Mouse (Mus musculus): ENCODE data around the gene Pmepa1. TPM values are rescaled to one million over a fixed set of nuclear protein-coding genes. Genes with fewer than 3 reads are reported as not detected.

Gene Pmepa1
- polyA plus RNA-seq, 1 experiment from 2014 or later: 6.5 TPM

DNA sequence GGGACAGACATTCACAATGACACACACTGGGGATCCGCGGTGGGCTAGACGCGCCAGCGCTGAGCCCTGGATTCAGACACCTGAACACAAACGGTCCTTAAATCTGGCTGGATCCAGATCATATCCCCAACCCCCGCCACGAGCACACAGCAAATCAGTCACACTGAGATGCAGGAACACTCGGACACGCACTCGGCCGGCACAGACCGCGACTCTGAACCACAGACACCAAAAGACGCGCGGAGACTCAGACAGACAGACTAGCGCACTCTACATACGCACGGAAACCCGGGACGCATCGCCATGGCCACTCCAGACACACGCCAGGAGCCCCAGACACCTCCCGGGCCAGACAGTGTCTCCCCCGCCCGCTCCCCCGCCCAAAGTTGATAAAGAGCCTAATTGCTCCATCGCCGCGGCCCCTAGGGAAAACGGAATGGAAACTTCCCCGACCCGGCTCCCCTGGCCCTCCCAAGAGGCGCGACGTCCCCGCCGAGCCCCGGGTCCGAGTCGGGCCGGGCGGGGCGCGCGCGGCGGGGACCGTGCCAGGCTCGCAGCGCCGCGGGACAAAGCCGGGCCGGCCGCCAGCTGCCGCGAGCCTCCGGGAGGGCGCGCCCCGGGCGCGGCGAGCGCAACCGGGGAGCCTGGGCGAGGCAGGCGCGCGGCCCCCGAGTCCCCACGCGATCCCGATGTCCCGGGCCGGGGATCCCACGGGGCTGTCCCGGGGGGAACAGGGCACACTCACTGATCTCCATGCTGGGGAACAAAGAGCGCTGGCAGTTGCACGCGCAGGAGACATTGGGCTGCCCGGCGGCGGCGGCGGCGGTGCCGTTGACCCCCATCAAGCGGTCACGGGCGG is 761 bp downstream of the Pmepa1 start:
- under 1% methylated on average over 92 of the region's 93 CpGs for WGBS

DNA sequence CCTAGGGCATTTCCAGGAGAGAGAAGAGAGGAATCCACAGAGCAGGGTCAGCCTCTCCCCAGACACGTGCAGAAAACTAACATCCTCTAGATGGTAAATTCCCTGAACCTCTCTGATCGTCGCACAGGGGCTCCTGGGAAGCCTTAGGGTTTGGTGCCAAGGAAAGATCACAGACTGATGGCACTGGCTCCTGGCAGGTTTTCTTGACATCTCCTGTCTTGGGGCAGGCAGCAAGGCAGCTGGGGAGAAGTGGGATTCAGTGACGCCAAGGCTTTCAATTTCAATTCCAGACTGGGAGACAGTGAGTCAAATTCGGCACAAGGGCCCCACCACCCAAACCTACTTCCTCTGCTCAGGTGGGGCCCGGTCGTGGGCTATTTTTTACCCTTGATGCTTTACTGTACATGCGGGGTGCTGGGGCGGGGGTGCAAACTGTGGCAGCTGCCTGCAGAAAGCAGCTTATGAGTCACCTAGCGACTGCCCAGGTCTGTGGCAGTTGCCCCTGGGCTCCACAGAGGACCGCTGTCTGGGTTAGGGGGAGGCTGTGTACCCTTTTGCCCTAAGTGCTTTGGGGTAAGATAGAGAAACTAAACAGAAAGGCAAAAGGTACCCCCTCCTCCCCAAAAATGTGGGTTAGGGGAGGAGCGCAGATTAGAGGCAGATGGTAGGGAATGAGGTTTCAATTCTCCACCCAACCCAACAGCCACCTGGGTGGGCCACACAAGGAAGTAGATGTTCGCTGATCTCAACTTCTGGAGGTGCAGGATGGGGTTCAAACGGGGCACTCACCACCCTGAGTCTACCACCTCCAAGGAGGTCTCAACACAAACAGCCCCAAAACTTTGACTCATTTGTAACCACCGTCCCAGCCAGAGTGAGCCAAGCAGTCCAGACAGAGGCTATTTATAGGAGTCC is 1.6 kb downstream of the Pmepa1 start:
- WGBS: 13% methylated on average over 15 of the region's 15 CpGs
- H3K27ac ChIP-seq (replicated peaks in 1 of 2; ENCODE audit: control insufficient read depth in 1 of 2, insufficient read depth in 1 of 2, low read depth in 2 of 2, low read length in 2 of 2): peak overlapping the region; percentile 91 to 97
- peak overlapping the region; percentile 82 to 94 for H3K4me3 ChIP-seq (ENCODE audit: control insufficient read depth in 1 of 2, insufficient read depth in 1 of 2, low read depth in 1 of 2, low read length in 2 of 2)
- peak overlapping the region; percentile 83 for H3K4me2 ChIP-seq (ENCODE audit: low read length)
- peak overlapping the region; percentile 99 for H3K9ac ChIP-seq (ENCODE audit: low read length)
- no peak for ATAC-seq (ENCODE audit: insufficient number of reproducible peaks, insufficient read depth, low FRiP score, low read depth)
- H3K27me3 ChIP-seq (ENCODE audit: control insufficient read depth, insufficient read depth, low read length): no peaks in the 10 kb centered on the region
- H3K36me3 ChIP-seq (ENCODE audit: control insufficient read depth, insufficient read depth, low read length): no peaks in the 10 kb centered on the region
- H3K9me3 ChIP-seq (ENCODE audit: control insufficient read depth, low read length): no peaks in the 10 kb centered on the region
- H3K4me1 ChIP-seq (ENCODE audit: control insufficient read depth in 2 of 2, insufficient read depth in 2 of 2, low read length in 2 of 2): peaks cover 35 to 47% of the 10 kb centered on the region in 2 experiments

More for the DNA sequence above, 761 bp downstream of the Pmepa1 start:
- Histone ChIP-seq H3K4me1 (ENCODE audit: control insufficient read depth in 2 of 2, insufficient read depth in 2 of 2, low read length in 2 of 2) (peaks cover 28 to 38% of the 10 kb centered on the region in 2 experiments), H3K27me3 (ENCODE audit: control insufficient read depth, insufficient read depth, low read length) (no peaks in the 10 kb centered on the region), H3K27ac (replicated peaks in 1 of 2; ENCODE audit: control insufficient read depth in 1 of 2, insufficient read depth in 1 of 2, low read depth in 2 of 2, low read length in 2 of 2) (peak overlapping the region; percentile 91 to 97), H3K36me3 (ENCODE audit: control insufficient read depth, insufficient read depth, low read length) (no peaks in the 10 kb centered on the region), H3K9me3 (ENCODE audit: control insufficient read depth, low read length) (no peaks in the 10 kb centered on the region), H3K9ac (ENCODE audit: low read length) (peak overlapping the region; percentile 99), H3K4me2 (ENCODE audit: low read length) (peak overlapping the region; percentile 83), H3K4me3 (ENCODE audit: control insufficient read depth in 1 of 2, insufficient read depth in 1 of 2, low read depth in 1 of 2, low read length in 2 of 2) (peak overlapping the region; percentile 82 to 94)
- 0 out of 2 replicates have a peak, but pooled peaks have one; percentile 11 for ATAC-seq (ENCODE audit: insufficient number of reproducible peaks, insufficient read depth, low FRiP score, low read depth)

DNA sequence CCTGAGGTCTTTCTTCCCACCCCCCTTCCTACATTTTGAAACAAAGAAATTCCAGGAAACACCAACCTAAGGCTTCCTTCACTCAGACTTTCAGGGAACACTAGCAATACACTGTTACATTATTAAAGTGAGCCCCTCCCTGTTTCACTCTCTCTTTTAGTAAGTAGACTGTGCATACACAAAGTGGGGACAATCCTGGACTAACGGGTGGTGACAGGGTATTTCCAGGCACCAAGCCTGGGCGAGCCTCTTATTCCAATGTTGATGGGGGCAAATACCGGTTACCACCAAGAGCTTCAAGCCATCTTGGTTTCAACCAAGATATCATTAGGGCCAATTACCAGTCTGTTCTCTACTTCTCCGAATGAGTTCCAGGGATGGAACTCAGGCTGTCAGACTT is 2.4 kb downstream of the Pmepa1 start:
- H3K4me1 ChIP-seq (ENCODE audit: control insufficient read depth in 2 of 2, insufficient read depth in 2 of 2, low read length in 2 of 2): peaks cover 38 to 49% of the 10 kb centered on the region in 2 experiments

DNA sequence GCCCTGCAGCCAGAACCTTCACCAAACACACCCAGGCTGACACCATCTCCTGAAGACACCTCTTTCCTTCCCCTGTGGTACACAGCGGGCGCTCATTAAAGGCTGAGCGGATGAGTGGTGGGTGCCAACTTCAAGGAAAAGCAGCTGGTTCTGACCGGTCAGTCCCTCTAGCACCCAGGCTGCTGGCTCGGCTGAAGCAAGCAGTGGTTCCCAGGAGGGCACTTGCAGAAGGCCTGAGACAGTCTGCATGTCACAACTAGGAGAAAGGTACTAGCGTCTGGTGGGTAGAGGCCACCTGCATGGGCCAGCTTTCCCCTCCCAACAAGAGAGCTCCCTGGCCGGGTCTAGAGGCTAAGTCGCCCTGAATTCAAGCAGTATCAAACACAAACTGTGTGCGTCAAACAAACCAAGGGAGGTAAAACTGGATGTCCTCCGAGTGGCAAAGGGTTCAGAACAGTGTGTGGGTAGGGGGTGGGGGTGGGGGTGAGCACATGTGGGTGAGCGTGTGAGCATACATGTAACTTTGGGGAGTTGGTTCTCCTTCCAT is 3.9 kb downstream of the Pmepa1 start:
- no peaks in the 10 kb centered on the region for H3K9me3 ChIP-seq (ENCODE audit: control insufficient read depth, low read length)
- peak overlapping the region; percentile 31; the same call in 1 of the 2 replicates for H3K9ac ChIP-seq (ENCODE audit: low read length)
- peak overlapping the region; percentile 83 for H3K4me2 ChIP-seq (ENCODE audit: low read length)
- H3K36me3 ChIP-seq (ENCODE audit: control insufficient read depth, insufficient read depth, low read length): no peaks in the 10 kb centered on the region
- H3K27ac ChIP-seq (replicated peaks in 1 of 2; ENCODE audit: control insufficient read depth in 1 of 2, insufficient read depth in 1 of 2, low read depth in 2 of 2, low read length in 2 of 2): no peak overlapping the region
- no peaks in the 10 kb centered on the region for H3K27me3 ChIP-seq (ENCODE audit: control insufficient read depth, insufficient read depth, low read length)
- H3K4me3 ChIP-seq (ENCODE audit: control insufficient read depth in 1 of 2, insufficient read depth in 1 of 2, low read depth in 1 of 2, low read length in 2 of 2): no peak overlapping the region
- 70% methylated on average over 11 of the region's 11 CpGs for WGBS
- peaks cover 37 to 49% of the 10 kb centered on the region in 2 experiments for H3K4me1 ChIP-seq (ENCODE audit: control insufficient read depth in 2 of 2, insufficient read depth in 2 of 2, low read length in 2 of 2)
- ATAC-seq (ENCODE audit: insufficient number of reproducible peaks, insufficient read depth, low FRiP score, low read depth): no peak

More for the DNA sequence above, 2.4 kb downstream of the Pmepa1 start:
- no peaks in the 10 kb centered on the region for H3K36me3 ChIP-seq (ENCODE audit: control insufficient read depth, insufficient read depth, low read length)
- peak overlapping the region; percentile 17 to 94; a peak in 3 of 4 replicates for H3K4me3 ChIP-seq (ENCODE audit: control insufficient read depth in 1 of 2, insufficient read depth in 1 of 2, low read depth in 1 of 2, low read length in 2 of 2)
- no peaks in the 10 kb centered on the region for H3K27me3 ChIP-seq (ENCODE audit: control insufficient read depth, insufficient read depth, low read length)
- H3K4me2 ChIP-seq (ENCODE audit: low read length): peak overlapping the region; percentile 83
- H3K27ac ChIP-seq (replicated peaks in 1 of 2; ENCODE audit: control insufficient read depth in 1 of 2, insufficient read depth in 1 of 2, low read depth in 2 of 2, low read length in 2 of 2): no peak overlapping the region
- H3K9me3 ChIP-seq (ENCODE audit: control insufficient read depth, low read length): no peaks in the 10 kb centered on the region
- 51% methylated on average over 4 of the region's 4 CpGs for WGBS
- no peak for ATAC-seq (ENCODE audit: insufficient number of reproducible peaks, insufficient read depth, low FRiP score, low read depth)
- peak overlapping the region; percentile 99 for H3K9ac ChIP-seq (ENCODE audit: low read length)

DNA sequence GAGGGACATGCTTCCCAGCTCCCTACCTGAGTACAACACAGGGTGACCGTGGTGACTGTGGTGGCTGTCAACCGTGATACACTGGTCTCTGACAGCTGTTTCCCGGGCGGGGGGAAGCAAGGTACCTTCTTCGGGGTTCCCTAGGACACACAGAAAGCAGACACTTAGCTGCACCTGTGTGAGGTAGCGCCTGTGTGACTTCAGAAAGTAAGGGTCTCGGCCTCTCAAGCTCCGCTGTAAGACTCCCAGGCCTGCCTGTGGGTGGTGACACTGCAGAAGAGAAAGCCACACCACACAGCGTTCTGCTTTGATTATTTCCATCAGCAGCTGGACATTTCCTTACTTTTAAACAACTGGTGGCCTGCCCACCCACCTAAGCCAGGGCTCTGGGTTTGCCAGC is 4.8 kb downstream of the Pmepa1 start:
- no peaks in the 10 kb centered on the region for H3K36me3 ChIP-seq (ENCODE audit: control insufficient read depth, insufficient read depth, low read length)
- WGBS: 80% methylated on average over 9 of the region's 9 CpGs
- H3K4me3 ChIP-seq (ENCODE audit: control insufficient read depth in 1 of 2, insufficient read depth in 1 of 2, low read depth in 1 of 2, low read length in 2 of 2): no peak overlapping the region
- H3K9ac ChIP-seq (ENCODE audit: low read length): no peak overlapping the region
- H3K27me3 ChIP-seq (ENCODE audit: control insufficient read depth, insufficient read depth, low read length): no peaks in the 10 kb centered on the region
- no peaks in the 10 kb centered on the region for H3K9me3 ChIP-seq (ENCODE audit: control insufficient read depth, low read length)
- peaks cover 38 to 55% of the 10 kb centered on the region in 2 experiments for H3K4me1 ChIP-seq (ENCODE audit: control insufficient read depth in 2 of 2, insufficient read depth in 2 of 2, low read length in 2 of 2)
- ATAC-seq (ENCODE audit: insufficient number of reproducible peaks, insufficient read depth, low FRiP score, low read depth): no peak
- H3K27ac ChIP-seq (replicated peaks in 1 of 2; ENCODE audit: control insufficient read depth in 1 of 2, insufficient read depth in 1 of 2, low read depth in 2 of 2, low read length in 2 of 2): no peak overlapping the region
- H3K4me2 ChIP-seq (ENCODE audit: low read length): no peak overlapping the region

DNA sequence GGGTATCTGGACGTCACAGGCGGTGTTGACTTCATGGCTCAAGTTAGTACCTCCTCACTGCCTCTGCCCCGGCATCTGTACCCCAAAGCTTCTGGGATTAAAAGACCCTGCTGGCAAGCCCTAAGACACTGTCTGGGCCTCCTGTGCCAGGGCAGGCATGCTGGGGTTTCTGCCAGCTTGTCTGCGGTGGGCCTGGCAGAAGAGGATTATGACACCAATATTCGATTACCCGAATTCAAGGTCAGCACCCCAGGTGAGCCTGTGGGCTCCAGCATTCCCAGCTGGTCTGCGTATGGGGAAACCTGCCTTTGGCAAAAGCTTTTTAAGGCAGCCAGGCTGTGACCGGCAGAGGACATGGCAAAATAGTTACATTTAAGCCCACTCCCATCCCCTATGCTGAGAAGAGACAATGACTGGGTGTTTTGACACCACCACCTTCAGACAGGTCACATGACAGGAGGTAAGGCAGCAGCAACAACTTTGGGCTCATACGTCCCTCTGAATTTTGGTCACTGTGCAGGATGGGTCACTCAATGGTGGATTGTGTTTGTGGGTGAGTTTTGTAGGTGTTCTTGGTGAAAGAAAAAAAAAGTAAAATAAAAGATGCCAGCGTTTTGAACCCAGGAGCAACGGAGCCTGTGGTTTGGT is 5.6 kb downstream of the Pmepa1 start:
- no peak overlapping the region for H3K4me2 ChIP-seq (ENCODE audit: low read length)
- H3K9ac ChIP-seq (ENCODE audit: low read length): no peak overlapping the region
- no peak overlapping the region for H3K27ac ChIP-seq (replicated peaks in 1 of 2; ENCODE audit: control insufficient read depth in 1 of 2, insufficient read depth in 1 of 2, low read depth in 2 of 2, low read length in 2 of 2)
- H3K4me1 ChIP-seq (ENCODE audit: control insufficient read depth in 2 of 2, insufficient read depth in 2 of 2, low read length in 2 of 2): peaks cover 42 to 61% of the 10 kb centered on the region in 2 experiments
- H3K27me3 ChIP-seq (ENCODE audit: control insufficient read depth, insufficient read depth, low read length): no peaks in the 10 kb centered on the region
- no peaks in the 10 kb centered on the region for H3K36me3 ChIP-seq (ENCODE audit: control insufficient read depth, insufficient read depth, low read length)
- no peak overlapping the region for H3K4me3 ChIP-seq (ENCODE audit: control insufficient read depth in 1 of 2, insufficient read depth in 1 of 2, low read depth in 1 of 2, low read length in 2 of 2)
- ATAC-seq (ENCODE audit: insufficient number of reproducible peaks, insufficient read depth, low FRiP score, low read depth): no peak
- no peaks in the 10 kb centered on the region for H3K9me3 ChIP-seq (ENCODE audit: control insufficient read depth, low read length)
- WGBS: 75% methylated on average over 11 of the region's 11 CpGs

DNA sequence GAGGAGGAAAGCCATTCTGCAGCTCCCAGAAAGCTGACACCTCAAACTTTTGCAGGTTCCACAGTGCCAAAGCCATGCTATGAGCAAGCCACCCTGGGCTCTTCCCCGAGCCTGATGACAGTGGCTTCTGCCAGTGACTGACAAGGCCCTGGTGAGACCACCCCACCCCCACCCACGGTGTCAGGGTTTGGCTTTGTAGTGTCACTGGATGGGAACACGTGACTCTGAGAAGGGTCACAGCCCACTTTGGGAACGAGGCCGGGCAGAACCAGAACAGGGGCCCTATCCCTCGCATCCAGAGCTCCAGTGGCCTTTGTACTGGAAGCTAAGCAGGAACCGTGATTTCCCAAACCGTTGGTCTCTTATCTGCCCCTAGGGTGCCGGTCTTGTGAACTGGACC is 6.1 kb downstream of the Pmepa1 start:
- H3K4me3 ChIP-seq (ENCODE audit: control insufficient read depth in 1 of 2, insufficient read depth in 1 of 2, low read depth in 1 of 2, low read length in 2 of 2): no peak overlapping the region
- WGBS: 35% methylated on average over 9 of the region's 9 CpGs
- no peak for ATAC-seq (ENCODE audit: insufficient number of reproducible peaks, insufficient read depth, low FRiP score, low read depth)

More for the DNA sequence above, 6.1 kb downstream of the Pmepa1 start:
- H3K4me2 ChIP-seq (ENCODE audit: low read length): no peak overlapping the region
- no peak overlapping the region for H3K9ac ChIP-seq (ENCODE audit: low read length)
- no peak overlapping the region for H3K27ac ChIP-seq (replicated peaks in 1 of 2; ENCODE audit: control insufficient read depth in 1 of 2, insufficient read depth in 1 of 2, low read depth in 2 of 2, low read length in 2 of 2)
- H3K27me3 ChIP-seq (ENCODE audit: control insufficient read depth, insufficient read depth, low read length): no peaks in the 10 kb centered on the region
- H3K4me1 ChIP-seq (ENCODE audit: control insufficient read depth in 2 of 2, insufficient read depth in 2 of 2, low read length in 2 of 2): peaks cover 46 to 66% of the 10 kb centered on the region in 2 experiments
- H3K36me3 ChIP-seq (ENCODE audit: control insufficient read depth, insufficient read depth, low read length): no peaks in the 10 kb centered on the region
- H3K9me3 ChIP-seq (ENCODE audit: control insufficient read depth, low read length): no peaks in the 10 kb centered on the region
